In genomic region chr3:73569286-73569685, GRCm38 (mm10) we compare ENCODE assay signal across 16 mouse cellular contexts.
"Had no signal": no experiment of that assay in that cellular context is flagged by ENCODE, and none has a peak within 500 bp of the region (broad histone marks: within the 10 kb centered on the region; RNA-seq: fewer than 3 reads in every experiment).

No protein-coding gene starts in this region.

- H3K9me3 ChIP-seq: liver, embryonic 15.5 days; megakaryocyte, embryonic 14.5 days; midbrain, embryonic 13.5 days; midbrain, embryonic 15.5 days; neural tube, embryonic 12.5 days; stomach, embryonic 15.5 days had no signal

- ATAC-seq: liver, postnatal 0 days; midbrain, embryonic 13.5 days; midbrain, embryonic 15.5 days had no signal

- H3K4me1 ChIP-seq: liver, embryonic 15.5 days; megakaryocyte, embryonic 14.5 days; midbrain, embryonic 13.5 days; midbrain, embryonic 15.5 days; neural tube, embryonic 12.5 days; stomach, embryonic 15.5 days had no signal

- H3K9ac ChIP-seq: liver, embryonic 15.5 days; liver, postnatal 0 days; midbrain, embryonic 13.5 days; midbrain, embryonic 15.5 days; neural tube, embryonic 12.5 days; stomach, embryonic 15.5 days had no signal

- H3K4me3 ChIP-seq: liver, embryonic 15.5 days; megakaryocyte, embryonic 14.5 days; midbrain, embryonic 13.5 days; midbrain, embryonic 15.5 days; neural tube, embryonic 12.5 days; stomach, embryonic 15.5 days had no signal

- H3K36me3 ChIP-seq: liver, embryonic 15.5 days; midbrain, embryonic 13.5 days; midbrain, embryonic 15.5 days; neural tube, embryonic 12.5 days; stomach, embryonic 15.5 days had no signal

- DNase-seq: liver, postnatal 0 days; lung, adult 2 months; lung, postnatal 10 days; lung, postnatal 36 days; right cerebral cortex, postnatal 14 days; thymus, adult 2 months; thymus, postnatal 25 days; thymus, postnatal 4 days had no signal

- H3K27me3 ChIP-seq: liver, embryonic 15.5 days; megakaryocyte, embryonic 14.5 days; midbrain, embryonic 13.5 days; midbrain, embryonic 15.5 days; neural tube, embryonic 12.5 days; stomach, embryonic 15.5 days had no signal

- H3K27ac ChIP-seq: liver, embryonic 15.5 days; macrophage; midbrain, embryonic 13.5 days; midbrain, embryonic 15.5 days; neural tube, embryonic 12.5 days; stomach, embryonic 15.5 days had no signal

- H3K4me2 ChIP-seq: liver, embryonic 15.5 days; midbrain, embryonic 11.5 days; midbrain, embryonic 13.5 days; midbrain, embryonic 15.5 days; neural tube, embryonic 12.5 days; stomach, embryonic 15.5 days had no signal
